Mouse (Mus musculus) gastrocnemius, adult 18-20 months (tissue): ENCODE measurements around the gene Ski. TPM values are rescaled to one million over a fixed set of nuclear protein-coding genes. Genes with fewer than 3 reads are reported as not detected.

ENCODE experiments used
- DNase-seq: peaks from one replicate; pipeline ENCODE4 v3.0.0; 2021; ENCODE audit warnings: low spot score
- total RNA-seq, 2 experiments: library from RNA; stranded (reverse); gene quantifications; 2 replicates each; pipeline ENCODE4 v1.2.3; 2021

Gene Ski
- total RNA-seq, 2 experiments from 2014 or later, result 28.3 to 31.3 TPM

DNA sequence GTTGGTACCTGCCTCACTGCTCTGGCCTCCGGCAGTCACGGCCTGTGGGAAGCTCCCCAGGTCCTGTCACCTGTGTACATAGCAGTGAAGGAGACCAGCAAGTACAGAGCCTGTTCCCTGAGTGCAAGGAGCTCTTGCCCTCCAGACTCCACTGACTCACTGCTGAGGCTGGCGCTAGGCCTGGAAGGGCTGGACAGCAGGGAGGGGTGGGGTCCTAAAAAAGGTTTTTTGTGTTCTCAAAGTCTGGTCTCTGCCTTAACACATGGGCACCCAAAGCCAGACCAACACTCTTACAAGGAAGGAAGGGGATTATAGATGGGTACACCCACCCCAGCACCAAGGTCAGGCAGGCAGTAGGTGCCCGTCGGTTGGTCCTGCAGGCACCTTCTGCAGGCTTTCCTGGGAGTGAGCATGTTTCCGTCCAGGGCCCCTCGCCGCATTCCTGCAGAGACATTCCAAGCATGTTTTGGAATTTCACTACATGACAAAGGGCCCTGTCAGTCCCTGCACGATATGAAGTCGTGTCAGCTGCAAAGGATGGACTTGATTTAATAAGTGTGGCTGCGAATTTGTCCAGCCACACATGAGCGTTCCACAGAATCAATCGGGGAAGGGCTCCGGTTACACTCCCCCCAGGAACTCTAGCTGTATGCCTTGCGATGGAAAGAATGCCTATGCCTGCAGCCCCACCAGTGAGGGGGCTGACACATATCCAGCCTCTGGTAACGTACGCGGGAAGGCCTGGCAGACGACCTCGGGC lies 88.6 kb downstream of the Ski start:
- peak; percentile 55 for DNase-seq

DNA sequence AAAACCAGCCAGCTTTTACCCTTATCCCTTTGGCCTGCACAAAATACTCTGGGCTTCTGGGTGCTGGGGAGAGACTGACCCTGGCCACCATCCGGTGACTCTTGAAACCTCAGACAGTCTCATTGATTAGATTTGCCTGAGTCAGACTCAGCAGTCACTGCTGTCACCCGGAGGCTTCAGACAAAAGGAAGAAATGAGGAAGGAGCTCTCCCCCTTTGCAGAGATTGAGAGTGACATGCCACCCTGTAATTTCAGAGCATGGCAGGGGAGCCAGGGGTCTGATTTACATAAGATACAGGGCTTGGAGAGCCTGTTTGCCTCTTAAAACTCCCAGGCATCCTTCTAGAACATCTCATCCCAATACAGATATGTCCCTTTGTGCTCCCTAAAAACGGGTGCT lies 89.2 kb downstream of the Ski start:
- DNase-seq, result no peak

GRCm38 (mm10) chr4:155130616-155131015 lies 91.8 kb downstream of the Ski start:
- DNase-seq, result no peak

DNA sequence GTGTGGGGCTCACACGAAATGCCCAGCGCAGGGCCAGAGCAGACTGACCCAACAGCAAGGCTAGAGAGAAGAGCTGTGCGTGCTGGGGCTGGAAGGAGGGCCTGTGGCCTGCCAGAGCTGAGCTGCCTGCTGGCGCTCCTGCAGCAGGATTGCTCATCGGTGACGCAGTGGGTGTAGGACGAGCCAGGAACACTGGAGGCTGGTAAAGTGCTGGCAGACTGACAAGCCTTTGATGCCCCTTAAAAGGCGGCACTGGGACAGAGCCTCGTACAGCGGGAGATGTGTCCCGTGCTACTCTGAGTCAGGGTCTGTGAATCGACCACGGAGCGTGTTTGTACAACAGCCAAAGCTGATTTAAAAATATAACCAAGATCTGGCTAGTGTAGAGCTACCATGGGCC lies 92.4 kb downstream of the Ski start:
- DNase-seq, result peak; percentile 94

DNA sequence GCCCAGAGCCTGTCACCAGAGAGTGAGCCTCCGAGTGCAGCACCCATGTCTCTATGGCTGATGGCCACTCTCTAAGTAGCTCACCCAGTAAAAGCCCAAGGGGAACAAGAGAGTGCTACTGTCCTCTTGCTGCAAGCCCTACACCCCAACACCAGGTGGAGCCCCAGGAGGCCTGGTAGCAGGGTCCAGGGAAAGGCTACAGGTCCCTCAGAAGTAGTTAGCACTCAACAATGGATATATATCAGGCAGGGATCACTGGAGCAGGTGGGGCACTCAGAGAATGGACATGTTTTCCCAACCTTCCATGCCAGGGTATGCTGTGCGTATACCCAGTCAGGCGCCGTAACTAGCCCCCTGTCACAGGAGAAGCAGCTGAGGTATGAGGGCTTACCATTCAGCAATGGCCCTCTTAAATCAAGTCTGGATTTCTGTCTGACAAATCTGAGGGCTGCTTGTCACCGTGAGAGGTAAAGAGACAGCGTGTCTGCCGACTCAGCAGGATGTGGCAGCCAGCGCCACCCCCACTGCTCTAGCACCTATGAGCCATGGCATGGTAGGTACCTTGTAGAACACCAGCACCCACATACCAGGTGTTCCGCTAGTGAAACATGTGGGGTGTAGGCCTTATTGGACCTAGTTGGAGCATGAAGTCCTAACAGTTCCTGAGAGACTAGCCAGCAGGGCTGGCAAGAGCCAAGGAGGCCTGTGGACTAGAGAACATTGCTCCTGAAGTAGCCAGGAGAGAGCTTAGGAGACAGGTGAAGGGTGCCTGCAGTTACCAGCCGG lies 93.1 kb downstream of the Ski start:
- peak; percentile 64 for DNase-seq

GRCm38 (mm10) chr4:155128411-155128810 lies 94.0 kb downstream of the Ski start:
- no peak for DNase-seq

DNA sequence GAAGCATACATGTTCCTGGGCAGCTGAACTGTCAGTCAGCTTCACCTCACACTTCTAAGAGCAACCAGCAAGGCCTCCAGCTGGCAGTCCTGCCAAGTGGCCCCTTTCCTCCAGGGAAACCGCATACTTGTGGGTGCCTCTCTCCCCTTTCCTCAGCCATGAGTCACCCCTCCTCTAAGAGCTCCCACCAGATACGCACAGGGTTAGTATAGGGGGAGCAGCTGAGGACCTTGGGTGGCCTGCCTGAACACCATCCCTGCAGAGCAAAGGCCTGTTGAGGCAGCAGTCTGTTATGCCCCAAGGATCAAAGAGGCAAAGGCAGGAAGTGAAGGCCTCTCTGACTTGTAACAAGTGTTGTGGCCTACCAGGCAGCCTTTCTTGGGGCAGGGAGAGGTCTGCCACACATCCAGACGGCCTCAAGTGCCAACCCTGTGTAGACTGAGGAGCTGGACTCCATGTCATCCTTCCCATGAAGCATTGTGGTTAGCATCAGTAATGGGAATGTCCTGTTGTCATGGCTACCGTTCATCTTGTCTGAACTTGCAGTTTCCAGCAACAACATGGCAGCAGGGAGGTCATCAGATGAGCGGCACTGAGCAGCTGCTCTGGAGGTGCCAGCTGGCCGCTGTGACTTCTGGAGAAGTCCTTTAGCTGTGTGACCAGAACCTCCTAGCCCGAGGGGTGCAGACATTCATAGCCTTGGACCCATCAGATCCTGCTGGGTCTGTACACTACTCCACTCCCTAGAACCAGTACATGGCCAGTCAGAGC lies 95.6 kb downstream of the Ski start:
- no peak for DNase-seq

DNA sequence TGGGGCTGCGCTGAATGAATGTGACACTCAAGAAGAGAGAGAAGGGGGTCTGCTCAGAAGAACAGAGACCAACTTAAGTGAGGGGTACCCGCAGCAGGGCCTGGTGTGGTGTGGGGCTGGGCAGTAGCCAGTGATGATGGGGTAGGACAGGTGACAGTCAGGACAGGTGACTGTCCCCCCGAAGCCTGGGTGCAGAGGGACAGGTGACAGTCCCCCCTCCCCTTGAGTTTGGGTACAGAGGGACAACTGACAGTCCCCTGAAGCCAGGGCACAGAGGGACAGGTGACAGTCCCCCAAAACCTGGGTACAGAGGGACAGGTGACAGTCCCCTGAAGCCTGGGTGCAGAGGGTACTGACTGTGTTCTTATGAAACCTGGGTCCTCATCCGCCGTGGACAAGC lies 96.2 kb downstream of the Ski start:
- no peak for DNase-seq

- no peak for DNase-seq
Measured at GRCm38 (mm10) chr4:155125310-155125709, 97.1 kb downstream of the Ski start.

DNA sequence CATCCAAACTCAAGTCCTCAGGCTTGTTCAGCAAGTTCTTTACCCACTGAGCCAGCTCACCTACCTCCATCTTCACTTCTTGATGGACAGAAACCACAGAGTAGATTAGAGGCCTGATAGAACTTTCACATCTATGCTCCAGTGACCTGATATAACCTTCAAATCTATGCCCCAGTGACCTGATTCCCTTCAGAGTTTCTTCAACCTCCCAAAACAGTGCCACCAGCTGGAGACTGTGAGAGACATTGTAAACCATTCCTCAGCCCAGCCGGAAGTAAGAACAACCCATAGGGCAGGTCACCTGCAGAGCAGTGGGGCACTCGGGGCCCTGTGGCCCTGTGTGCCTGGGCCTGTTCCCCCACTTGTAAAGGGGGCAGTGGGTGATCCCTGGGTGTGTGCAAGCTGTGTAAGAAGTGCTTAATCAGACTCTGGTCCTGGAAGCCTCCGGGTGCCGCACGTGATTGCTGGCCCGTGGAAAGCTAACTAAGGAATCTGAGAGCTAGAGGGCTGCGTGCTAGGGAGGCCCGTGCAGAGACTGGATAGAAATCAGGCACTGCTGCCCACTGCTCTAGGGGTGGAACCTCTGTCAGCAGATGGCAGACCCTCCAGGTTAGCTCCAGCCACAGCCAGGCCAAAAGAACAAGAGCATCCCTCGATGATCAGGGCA lies 98.4 kb downstream of the Ski start:
- DNase-seq, result no peak

- peak; percentile 60 for DNase-seq
Measured at GRCm38 (mm10) chr4:155122444-155123040, 99.8 kb downstream of the Ski start.

DNA sequence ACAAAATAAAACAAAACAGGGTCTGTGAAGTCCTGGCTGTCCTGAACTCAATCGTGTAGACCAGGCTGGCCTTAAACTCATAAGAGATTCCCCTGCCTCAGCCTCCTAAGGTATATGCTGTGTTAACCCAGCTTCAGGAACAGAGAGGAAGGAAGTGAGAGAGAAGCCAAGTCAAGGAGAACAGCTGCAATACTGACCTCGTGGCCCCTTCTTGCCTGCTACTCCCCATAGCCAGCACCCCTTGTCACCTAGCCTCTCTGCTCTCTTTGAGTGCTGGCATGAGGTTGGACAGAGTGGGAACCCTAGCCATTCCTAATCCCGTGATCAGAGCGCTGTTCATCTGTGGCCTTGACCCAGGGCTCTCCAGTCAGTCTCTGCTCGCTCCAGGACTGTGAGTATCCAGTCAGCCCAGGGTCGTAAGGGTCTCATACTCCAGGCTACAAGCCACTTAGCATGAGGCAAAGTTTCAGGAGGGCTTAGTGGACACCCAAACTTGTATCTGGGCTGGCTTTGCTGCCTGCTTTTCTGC lies 100.4 kb downstream of the Ski start:
- no peak for DNase-seq

- no peak for DNase-seq
Measured at GRCm38 (mm10) chr4:155121222-155121621, 101.2 kb downstream of the Ski start.

- DNase-seq, result no peak
Measured at GRCm38 (mm10) chr4:155120583-155120982, 101.8 kb downstream of the Ski start.

GRCm38 (mm10) chr4:155120038-155120437 lies 102.4 kb downstream of the Ski start:
- DNase-seq, result no peak

- DNase-seq, result no peak
Measured at GRCm38 (mm10) chr4:155118278-155118677, 104.1 kb downstream of the Ski start.

- no peak for DNase-seq
Measured at GRCm38 (mm10) chr4:155117396-155117978, 104.9 kb downstream of the Ski start.

DNA sequence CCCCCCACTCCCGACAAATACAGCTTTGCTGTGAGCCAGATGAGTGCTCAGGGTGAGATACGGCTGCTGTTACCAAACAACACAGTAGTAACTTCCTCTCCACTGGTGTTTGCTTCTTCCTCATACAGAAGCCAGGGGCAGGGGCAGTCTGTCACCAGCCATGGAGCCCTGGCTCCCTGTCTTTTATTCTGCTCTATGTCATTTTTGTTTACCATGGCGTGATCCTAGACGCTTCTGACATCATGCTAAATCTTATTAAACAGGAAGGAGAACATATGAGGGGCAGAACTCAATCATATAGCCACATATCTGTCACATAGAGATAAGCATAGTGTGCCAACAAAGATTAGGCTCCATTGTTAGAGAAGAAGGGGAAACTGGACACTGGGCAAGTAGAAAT lies 105.8 kb downstream of the Ski start:
- DNase-seq, result no peak

GRCm38 (mm10) chr4:155113766-155114410 lies 108.5 kb downstream of the Ski start:
- DNase-seq, result peak; percentile 38

DNA sequence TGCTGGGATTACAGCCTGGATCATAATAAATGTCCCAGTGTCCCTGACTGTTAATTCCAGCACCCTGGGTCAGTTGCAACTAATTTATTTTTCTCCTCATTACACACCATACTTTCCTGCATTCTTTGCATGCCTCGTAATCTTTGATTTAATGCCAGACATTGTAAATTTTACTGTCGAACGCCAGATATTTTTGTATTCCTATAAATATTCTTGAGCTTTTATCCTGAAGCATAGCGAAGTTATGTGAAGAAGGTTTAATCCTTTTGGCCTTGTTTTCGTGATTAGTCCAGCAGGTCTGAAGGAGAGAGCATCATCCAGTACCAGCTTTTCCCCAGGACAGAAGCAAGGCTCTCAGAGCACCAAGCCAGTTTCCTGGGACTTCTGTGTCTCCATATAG lies 112.9 kb downstream of the Ski start:
- DNase-seq, result no peak
